ENCODE assay signal across 28 mouse cellular contexts in genomic region chr16:95917635-95918407, GRCm38 (mm10).
DNase-seq lines count a peak whose midpoint lies in the region; ATAC-seq and TF ChIP-seq lines count a peak whose summit lies in the region.
"Had no signal": no experiment of that assay in that cellular context is flagged by ENCODE, and none has a peak within 500 bp of the region (broad histone marks: within the 10 kb centered on the region; RNA-seq: fewer than 3 reads in every experiment).

No protein-coding gene starts in this region.

- no peaks in the 10 kb centered on the region for H3K9me3 ChIP-seq in intestine, embryonic 14.5 days (ENCODE audit: control insufficient read depth, low read length)
- H3K9me3 ChIP-seq in intestine, postnatal 0 days (ENCODE audit: control insufficient read depth) = no peaks in the 10 kb centered on the region
- H3K9me3 ChIP-seq in E14TG2a.4 (ENCODE audit: low read length) = no peaks in the 10 kb centered on the region
- H3K9me3 ChIP-seq in intestine, embryonic 15.5 days = no peaks in the 10 kb centered on the region
- no peaks in the 10 kb centered on the region for H3K9me3 ChIP-seq in forebrain, embryonic 15.5 days
- H3K9me3 ChIP-seq: embryonic facial prominence, embryonic 13.5 days; forebrain, embryonic 10.5 days; heart, embryonic 13.5 days; limb, embryonic 13.5 days; neural tube, embryonic 12.5 days had no signal

- H3K9ac ChIP-seq in intestine, embryonic 14.5 days (ENCODE audit: low read length) = no peak overlapping the region
- no peak overlapping the region for H3K9ac ChIP-seq in intestine, postnatal 0 days (ENCODE audit: low read depth, low read length)
- no peak overlapping the region for H3K9ac ChIP-seq in intestine, embryonic 15.5 days
- no peak overlapping the region for H3K9ac ChIP-seq in forebrain, embryonic 15.5 days (replicated peaks)
- H3K9ac ChIP-seq: embryonic facial prominence, embryonic 13.5 days; heart, embryonic 13.5 days; limb, embryonic 13.5 days; neural tube, embryonic 12.5 days had no signal

- no peak overlapping the region for H3K4me3 ChIP-seq in intestine, embryonic 14.5 days (ENCODE audit: low read depth, low read length)
- no peak overlapping the region for H3K4me3 ChIP-seq in intestine, postnatal 0 days (ENCODE audit: low read depth, low read length)
- H3K4me3 ChIP-seq in E14TG2a.4 (replicated peaks; ENCODE audit: low read length) = 0 out of 2 replicates have a peak overlapping the region, but pooled peaks have one; percentile 3
- H3K4me3 ChIP-seq in intestine, embryonic 15.5 days (replicated peaks) = no peak overlapping the region
- H3K4me3 ChIP-seq in forebrain, embryonic 15.5 days = no peak overlapping the region
- H3K4me3 ChIP-seq: embryonic facial prominence, embryonic 13.5 days; forebrain, embryonic 10.5 days; gastrocnemius, adult 2 months; heart, adult 2 months; heart, embryonic 13.5 days; left cerebral cortex, adult 2 months; limb, embryonic 13.5 days; myocyte; neural tube, embryonic 12.5 days had no signal

- ATAC-seq in intestine, embryonic 14.5 days (replicated peaks; ENCODE audit: low FRiP score, low TSS enrichment, low read depth) = 0 out of 2 replicates have a peak, but pooled peaks have one; percentile 42
- no peak for ATAC-seq in intestine, postnatal 0 days
- 0 out of 2 replicates have a peak, but pooled peaks have one; percentile 31 for ATAC-seq in intestine, embryonic 15.5 days
- no peak for ATAC-seq in forebrain, embryonic 15.5 days (replicated peaks)
- ATAC-seq: forebrain, embryonic 16.5 days; hindbrain, embryonic 16.5 days had no signal

- DNase-seq in intestine, embryonic 14.5 days (ENCODE audit: low spot score) = no peak
- DNase-seq in testis, postnatal 10 days (ENCODE audit: low spot score) = peak; percentile 65
- no peak for DNase-seq in layer of hippocampus, adult 9-10 months (ENCODE audit: low spot score)
- DNase-seq in heart, postnatal 10 days = no peak
- DNase-seq: adrenal gland, adult 8-10 months; cerebellum, adult 8-10 months; cerebellum, postnatal 36 days; gastrocnemius, adult 2 months; heart, adult 2 months; heart, postnatal 14 days; kidney, adult 11 months; kidney, postnatal 14 days; lung, postnatal 14 days had no signal

- no peaks in the 10 kb centered on the region for H3K4me1 ChIP-seq in intestine, embryonic 14.5 days (replicated peaks; ENCODE audit: control insufficient read depth, insufficient read depth, low read length)
- H3K4me1 ChIP-seq in intestine, postnatal 0 days (replicated peaks; ENCODE audit: control insufficient read depth, insufficient read depth, low read length) = no peaks in the 10 kb centered on the region
- H3K4me1 ChIP-seq in E14TG2a.4 (replicated peaks; ENCODE audit: low read depth, low read length) = peaks cover 31% of the 10 kb centered on the region
- no peaks in the 10 kb centered on the region for H3K4me1 ChIP-seq in intestine, embryonic 15.5 days (replicated peaks)
- no peaks in the 10 kb centered on the region for H3K4me1 ChIP-seq in forebrain, embryonic 15.5 days
- H3K4me1 ChIP-seq: heart, embryonic 13.5 days; neural tube, embryonic 12.5 days had no signal

- no peaks in the 10 kb centered on the region for H3K36me3 ChIP-seq in intestine, embryonic 14.5 days (ENCODE audit: control insufficient read depth, insufficient read depth, low read length)
- no peaks in the 10 kb centered on the region for H3K36me3 ChIP-seq in intestine, postnatal 0 days (ENCODE audit: control insufficient read depth, insufficient read depth)
- no peaks in the 10 kb centered on the region for H3K36me3 ChIP-seq in E14TG2a.4 (ENCODE audit: insufficient read depth, low read length)
- H3K36me3 ChIP-seq in intestine, embryonic 15.5 days = no peaks in the 10 kb centered on the region
- H3K36me3 ChIP-seq in forebrain, embryonic 15.5 days = no peaks in the 10 kb centered on the region
- H3K36me3 ChIP-seq: embryonic facial prominence, embryonic 13.5 days; forebrain, embryonic 10.5 days; heart, embryonic 13.5 days; limb, embryonic 13.5 days; neural tube, embryonic 12.5 days had no signal

- 61% methylated on average over 14 of the region's 14 CpGs for WGBS in intestine, embryonic 14.5 days
- 65% methylated on average over 14 of the region's 14 CpGs for WGBS in intestine, postnatal 0 days
- 64% methylated on average over 14 of the region's 14 CpGs for WGBS in intestine, embryonic 15.5 days
- WGBS in forebrain, embryonic 15.5 days = 78% methylated on average over 14 of the region's 14 CpGs

- H3K27ac ChIP-seq in intestine, embryonic 14.5 days (ENCODE audit: low read depth) = no peak overlapping the region
- no peak overlapping the region for H3K27ac ChIP-seq in intestine, postnatal 0 days (ENCODE audit: low read depth, low read length)
- no peak overlapping the region for H3K27ac ChIP-seq in intestine, embryonic 15.5 days
- H3K27ac ChIP-seq in forebrain, embryonic 15.5 days (replicated peaks) = no peak overlapping the region
- H3K27ac ChIP-seq: embryonic facial prominence, embryonic 13.5 days; forebrain, embryonic 10.5 days; gastrocnemius, adult 2 months; heart, adult 2 months; heart, embryonic 13.5 days; left cerebral cortex, adult 2 months; neural tube, embryonic 12.5 days had no signal

- intact Hi-C loops in heart, postnatal 10 days (cut with DNase I) = no loop called here

- no peak for TF ChIP-seq CTCF in intestine, postnatal 0 days (IDR thresholded peaks at IDR 0.05; ENCODE audit: low read depth)
- no peak for TF ChIP-seq CTCF in E14TG2a.4 (conservative IDR thresholded peaks at IDR 0.05; ENCODE audit: low read length)

- no peaks in the 10 kb centered on the region for H3K27me3 ChIP-seq in intestine, embryonic 14.5 days (replicated peaks; ENCODE audit: control insufficient read depth, insufficient read depth, low read length)
- no peaks in the 10 kb centered on the region for H3K27me3 ChIP-seq in intestine, postnatal 0 days (replicated peaks; ENCODE audit: control insufficient read depth, insufficient read depth, low read length)
- H3K27me3 ChIP-seq in E14TG2a.4 (ENCODE audit: insufficient read depth, low read length) = no peaks in the 10 kb centered on the region
- H3K27me3 ChIP-seq in intestine, embryonic 15.5 days (replicated peaks) = no peaks in the 10 kb centered on the region
- H3K27me3 ChIP-seq in forebrain, embryonic 15.5 days = no peaks in the 10 kb centered on the region
- H3K27me3 ChIP-seq: embryonic facial prominence, embryonic 13.5 days; heart, embryonic 13.5 days; limb, embryonic 13.5 days; neural tube, embryonic 12.5 days had no signal

- no peak overlapping the region for H3K4me2 ChIP-seq in intestine, embryonic 14.5 days (ENCODE audit: low read length)
- H3K4me2 ChIP-seq in intestine, postnatal 0 days (replicated peaks; ENCODE audit: low read depth) = no peak overlapping the region
- no peak overlapping the region for H3K4me2 ChIP-seq in intestine, embryonic 15.5 days (replicated peaks)
- no peak overlapping the region for H3K4me2 ChIP-seq in forebrain, embryonic 15.5 days (replicated peaks)
- H3K4me2 ChIP-seq: embryonic facial prominence, embryonic 13.5 days; heart, embryonic 13.5 days; limb, embryonic 13.5 days; liver, embryonic 11.5 days; midbrain, embryonic 11.5 days; neural tube, embryonic 12.5 days had no signal

Comparison
In these comparisons a context has a peak if more than half of its experiments do, and no peak if none do; other contexts are left out.
1. ATAC-seq: peak in intestine, embryonic 14.5 days (single experiment) and intestine, embryonic 15.5 days (single experiment); none in intestine, postnatal 0 days (single experiment) and forebrain, embryonic 15.5 days (single experiment).